8 mouse cellular contexts compared by ENCODE assay signal in the genomic region with DNA sequence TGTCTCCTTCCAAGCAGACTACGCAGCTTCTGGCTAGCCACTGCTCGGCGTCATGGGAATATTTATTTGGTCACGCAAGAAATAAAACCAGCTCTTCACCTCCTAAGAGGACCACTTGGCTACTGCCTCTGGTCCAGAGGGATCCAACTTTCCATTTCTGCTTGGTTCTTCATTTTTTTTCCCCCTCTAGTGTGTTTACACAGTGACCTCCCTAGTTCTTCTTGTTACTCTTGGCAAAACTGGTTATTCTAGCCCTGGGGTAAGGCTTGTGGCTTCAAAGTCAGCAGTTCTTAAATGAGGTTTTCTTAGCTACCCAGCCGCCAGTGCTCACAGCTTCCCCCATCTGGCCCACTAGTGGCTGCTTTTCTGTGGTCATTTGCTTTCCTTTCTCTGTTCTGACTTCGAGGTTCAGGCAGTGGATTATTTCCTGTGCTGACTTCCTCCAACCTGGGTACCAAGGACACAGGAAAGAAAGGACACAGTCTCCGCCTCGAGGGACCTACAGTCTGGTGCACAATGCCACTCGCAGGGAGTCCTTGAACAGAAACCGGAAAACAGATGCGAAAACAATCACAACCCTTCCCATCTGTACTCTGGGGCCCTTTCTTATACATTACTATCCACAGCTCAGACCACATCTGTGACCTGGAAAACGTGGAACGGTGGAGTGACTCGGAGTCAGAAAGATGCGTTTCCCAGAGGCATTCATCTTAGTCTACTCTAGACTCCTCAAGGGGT. TPM values are rescaled to one million over a fixed set of nuclear protein-coding genes. Genes with fewer than 3 reads are reported as not detected.
A peak's percentile ranks its signal among the peaks of the same experiment; 100 is the strongest.
DNase-seq lines count a peak whose midpoint lies in the region; ATAC-seq and TF ChIP-seq lines count a peak whose summit lies in the region.
"Had no signal": no experiment of that assay in that cellular context is flagged by ENCODE, and none has a peak within 500 bp of the region (broad histone marks: within the 10 kb centered on the region; RNA-seq: fewer than 3 reads in every experiment).

No protein-coding gene starts in this region.

- no peaks in the 10 kb centered on the region for H3K9me3 ChIP-seq in stomach, embryonic 16.5 days (replicated peaks; ENCODE audit: control insufficient read depth, low read length)
- H3K9me3 ChIP-seq: liver, embryonic 13.5 days had no signal

- peak; percentile 63 to 68 for DNase-seq in B cell, adult 2 months
- DNase-seq in CD4-positive, CD25-positive, alpha-beta regulatory T cell, adult 2 months (ENCODE audit: low read depth, low spot score), result peak; percentile 56
- DNase-seq in induced T-regulatory cell, adult 2 months (ENCODE audit: low read depth), result peak; percentile 81
- peak; percentile 59 for DNase-seq in lung, adult 2 months
- DNase-seq in Muller cell, postnatal 12 days (ENCODE audit: inconsistent ontology term), result no peak
- DNase-seq: liver, embryonic 13.5 days had no signal

- no peaks in the 10 kb centered on the region for H3K27me3 ChIP-seq in stomach, embryonic 16.5 days (ENCODE audit: control insufficient read depth, insufficient read depth, low read length)

- peak overlapping the region; percentile 6; the same call in 1 of the 2 replicates for H3K27ac ChIP-seq in embryonic fibroblast, embryonic 13.5 days (ENCODE audit: insufficient read depth, low read length)
- peak overlapping the region; percentile 85 for H3K27ac ChIP-seq in stomach, embryonic 16.5 days (ENCODE audit: low read length)

- TF ChIP-seq CTCF in embryonic fibroblast, embryonic 13.5 days (IDR thresholded peaks at IDR 0.05; ENCODE audit: borderline replicate concordance, insufficient read depth, low read length), result no peak
- 0 out of 2 replicates have a peak, but pooled peaks have one; percentile 6 for TF ChIP-seq CTCF in lung, adult 2 months (IDR thresholded peaks at IDR 0.05; ENCODE audit: insufficient read depth, low read length)

- peaks cover under 1% of the 10 kb centered on the region; the same call in 1 of the 2 replicates for H3K4me1 ChIP-seq in embryonic fibroblast, embryonic 13.5 days (ENCODE audit: control insufficient read depth, insufficient read depth, low read length)
- H3K4me1 ChIP-seq in lung, adult 2 months (ENCODE audit: control insufficient read depth, insufficient read depth, low read length), result peaks cover 19% of the 10 kb centered on the region
- peaks cover 21% of the 10 kb centered on the region for H3K4me1 ChIP-seq in stomach, embryonic 16.5 days (ENCODE audit: control insufficient read depth, insufficient read depth, low read length)

- H3K36me3 ChIP-seq in stomach, embryonic 16.5 days (ENCODE audit: control insufficient read depth, insufficient read depth, low read length), result no peaks in the 10 kb centered on the region
- H3K36me3 ChIP-seq: liver, embryonic 13.5 days had no signal

- TF ChIP-seq POLR2A in embryonic fibroblast, embryonic 13.5 days (IDR thresholded peaks at IDR 0.05; ENCODE audit: low read depth, low read length), result no peak
- peak; percentile 48; the same call in 1 of the 2 replicates for TF ChIP-seq POLR2A in lung, adult 2 months (IDR thresholded peaks at IDR 0.05; ENCODE audit: borderline replicate concordance, extremely low read depth, low read depth, low read length)

- 11% methylated on average over 15 of the region's 15 CpGs for WGBS in lung, adult 2 months
- WGBS in stomach, embryonic 16.5 days, result 32% methylated on average over 15 of the region's 15 CpGs

- peak overlapping the region; percentile 53 for H3K9ac ChIP-seq in stomach, embryonic 16.5 days (ENCODE audit: low read length)
- H3K9ac ChIP-seq: liver, embryonic 13.5 days had no signal

- ATAC-seq in stomach, embryonic 16.5 days (ENCODE audit: insufficient read depth, low FRiP score), result peak; percentile 30

- peak overlapping the region; percentile 44 for H3K4me2 ChIP-seq in stomach, embryonic 16.5 days (ENCODE audit: low read depth, low read length)

- no peak overlapping the region for H3K4me3 ChIP-seq in embryonic fibroblast, embryonic 13.5 days (ENCODE audit: insufficient read depth, low read length)
- peak overlapping the region; percentile 12 for H3K4me3 ChIP-seq in lung, adult 2 months (replicated peaks; ENCODE audit: extremely low read depth, low read depth, low read length)
- peak overlapping the region; percentile 5; the same call in 1 of the 2 replicates for H3K4me3 ChIP-seq in stomach, embryonic 16.5 days (replicated peaks; ENCODE audit: low read length)
- H3K4me3 ChIP-seq: liver, embryonic 13.5 days had no signal

RNA-seq across cellular contexts. Expression of a gene that starts 4.6 kb away (rescaled TPM):
- polyA plus RNA-seq in embryonic fibroblast, embryonic 13.5 days (2011; ENCODE audit: insufficient read length, low read depth, missing spikeins), result 0.85 and 2.9 TPM in 2 replicates
- 7.1 and 7.3 TPM in 2 replicates for polyA plus RNA-seq in lung, adult 2 months (2012; rRNA removed)
- polyA plus RNA-seq in stomach, embryonic 16.5 days (2015; fragmentation: Nextera tagmentation; extraction: Ambion mirVana), result 2.6 and 3.1 TPM in 2 replicates

RNA-seq across cellular contexts. Expression of a gene that starts 25.3 kb away (rescaled TPM):
- polyA plus RNA-seq in embryonic fibroblast, embryonic 13.5 days (2011; ENCODE audit: insufficient read length, low read depth, missing spikeins), result 468 and 642 TPM in 2 replicates
- polyA plus RNA-seq in lung, adult 2 months (2012; rRNA removed), result 585 and 594 TPM in 2 replicates
- polyA plus RNA-seq in stomach, embryonic 16.5 days (2015; fragmentation: Nextera tagmentation; extraction: Ambion mirVana), result 377 and 446 TPM in 2 replicates

RNA-seq across cellular contexts. Expression of a gene that starts 30.5 kb away (rescaled TPM):
- polyA plus RNA-seq in embryonic fibroblast, embryonic 13.5 days (2011; ENCODE audit: insufficient read length, low read depth, missing spikeins), result not detected in 2 replicates
- polyA plus RNA-seq in lung, adult 2 months (2012; rRNA removed), result 0.37 and 12.5 TPM in 2 replicates
- 1.6 and 2.5 TPM in 2 replicates for polyA plus RNA-seq in stomach, embryonic 16.5 days (2015; fragmentation: Nextera tagmentation; extraction: Ambion mirVana)
- polyA plus RNA-seq: liver, embryonic 13.5 days had no signal

RNA-seq across cellular contexts. Expression of a gene that starts 43.6 kb away (rescaled TPM):
- 5.4 and 6.4 TPM in 2 replicates for polyA plus RNA-seq in embryonic fibroblast, embryonic 13.5 days (2011; ENCODE audit: insufficient read length, low read depth, missing spikeins)
- polyA plus RNA-seq in lung, adult 2 months (2012; rRNA removed), result 11.1 and 11.8 TPM in 2 replicates
- 51.6 and 55.3 TPM in 2 replicates for polyA plus RNA-seq in stomach, embryonic 16.5 days (2015; fragmentation: Nextera tagmentation; extraction: Ambion mirVana)

RNA-seq across cellular contexts. Expression of a gene that starts 50.0 kb away (rescaled TPM):
- polyA plus RNA-seq in embryonic fibroblast, embryonic 13.5 days (2011; ENCODE audit: insufficient read length, low read depth, missing spikeins), result 0.63 and 2.5 TPM in 2 replicates
- polyA plus RNA-seq in lung, adult 2 months (2012; rRNA removed), result 10.6 and 15.2 TPM in 2 replicates
- polyA plus RNA-seq in stomach, embryonic 16.5 days (2015; fragmentation: Nextera tagmentation; extraction: Ambion mirVana), result 0.59 and 0.91 TPM in 2 replicates
